Mouse (Mus musculus) regulatory T cell (primary cell): ENCODE measurements around the gene Gdf11.

Experiments used
- in situ Hi-C: fragments of 300-600 bp; cut with MboI, MseI; formaldehyde crosslinking; loops from one replicate; pipeline ENCODE4 v1.15.1; 2025; ENCODE audit warnings: high pct_unique_total_duplicates

Gdf11 gene

GRCm38 (mm10) chr10:128895952-128896693 is 4.6 kb upstream of the Gdf11 start:
- in situ Hi-C loops: loop anchor here (5.0 kb wide), 1 partner anchor 129 kb away; no protein-coding TSS in a partner anchor

GRCm38 (mm10) chr10:128895437-128895836 is 3.9 kb upstream of the Gdf11 start:
- in situ Hi-C loops: loop anchor here (5.0 kb wide), 1 partner anchor 128 kb away; no protein-coding TSS in a partner anchor

GRCm38 (mm10) chr10:128892246-128892645 is 728 bp upstream of the Gdf11 start:
- in situ Hi-C loops: no loop called here

- in situ Hi-C loops: no loop called here
These were observed 879 bp downstream of the Gdf11 start for GRCm38 (mm10) chr10:128890383-128891295.

GRCm38 (mm10) chr10:128889846-128890245 is 1.7 kb downstream of the Gdf11 start:
- in situ Hi-C loops: loop anchor here (5.0 kb wide), 1 partner anchor 63 kb away; no protein-coding TSS in a partner anchor

- in situ Hi-C loops: loop anchor here (5.0 kb wide), 1 partner anchor 62 kb away; no protein-coding TSS in a partner anchor
These were observed 2.3 kb downstream of the Gdf11 start for GRCm38 (mm10) chr10:128888941-128889827.

GRCm38 (mm10) chr10:128882067-128882466 is 9.5 kb downstream of the Gdf11 start:
- in situ Hi-C loops: no loop called here

GRCm38 (mm10) chr10:128878811-128879210 is 12.7 kb downstream of the Gdf11 start:
- in situ Hi-C loops: no loop called here

- in situ Hi-C loops: no loop called here
These were observed 13.2 kb downstream of the Gdf11 start for GRCm38 (mm10) chr10:128878291-128878690.

- in situ Hi-C loops: no loop called here
These were observed 21.2 kb downstream of the Gdf11 start for GRCm38 (mm10) chr10:128870341-128870740.

- in situ Hi-C loops: no loop called here
These were observed 25.0 kb downstream of the Gdf11 start for GRCm38 (mm10) chr10:128866518-128866917.

- in situ Hi-C loops: no loop called here
These were observed 25.5 kb downstream of the Gdf11 start for GRCm38 (mm10) chr10:128866042-128866441.

GRCm38 (mm10) chr10:128861176-128861575 is 30.3 kb downstream of the Gdf11 start:
- in situ Hi-C loops: no loop called here

GRCm38 (mm10) chr10:128850339-128850738 is 41.2 kb downstream of the Gdf11 start:
- in situ Hi-C loops: no loop called here

- in situ Hi-C loops: no loop called here
These were observed 43.1 kb downstream of the Gdf11 start for GRCm38 (mm10) chr10:128848426-128848825.

GRCm38 (mm10) chr10:128846664-128847063 is 44.9 kb downstream of the Gdf11 start:
- in situ Hi-C loops: no loop called here

GRCm38 (mm10) chr10:128845516-128845915 is 46.0 kb downstream of the Gdf11 start:
- in situ Hi-C loops: no loop called here

GRCm38 (mm10) chr10:128843260-128843659 is 48.3 kb downstream of the Gdf11 start:
- in situ Hi-C loops: no loop called here

- in situ Hi-C loops: no loop called here
These were observed 50.9 kb downstream of the Gdf11 start for GRCm38 (mm10) chr10:128840612-128841011.

- in situ Hi-C loops: no loop called here
These were observed 52.1 kb downstream of the Gdf11 start for GRCm38 (mm10) chr10:128839434-128839833.

GRCm38 (mm10) chr10:128837400-128837799 is 54.1 kb downstream of the Gdf11 start:
- in situ Hi-C loops: no loop called here
